In the genomic region with DNA sequence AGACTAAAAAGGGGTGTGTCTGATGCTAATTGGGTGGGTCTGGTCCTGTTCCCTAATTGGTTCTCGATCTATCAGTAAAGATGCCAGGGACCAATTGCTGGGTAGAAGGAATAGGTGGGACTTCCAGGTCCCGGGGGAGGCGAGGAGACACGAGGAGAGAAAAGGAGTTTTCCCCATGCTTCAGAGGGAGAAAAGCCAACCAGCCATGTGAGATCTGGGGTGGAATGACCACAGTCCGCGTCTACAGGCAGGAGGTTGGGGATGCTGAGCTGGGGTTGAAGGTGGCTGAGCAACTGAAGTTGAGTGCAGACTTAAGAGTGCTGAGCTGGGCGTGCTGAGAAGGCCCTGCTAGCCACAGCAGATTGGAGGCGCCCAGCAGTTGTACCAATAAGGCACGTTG, we compare ENCODE assay signal across 18 mouse cellular contexts. TPM values are rescaled to one million over a fixed set of nuclear protein-coding genes. Genes with fewer than 3 reads are reported as not detected.
DNase-seq lines count a peak whose midpoint lies in the region; ATAC-seq and TF ChIP-seq lines count a peak whose summit lies in the region.
"Had no signal": no experiment of that assay in that cellular context is flagged by ENCODE, and none has a peak within 500 bp of the region (broad histone marks: within the 10 kb centered on the region; RNA-seq: fewer than 3 reads in every experiment).

No protein-coding gene starts in this region.

- dilution Hi-C loops in CH12.LX (cut with MboI; ENCODE audit: extremely low pct_ligation_motif_present, extremely low pct_unique_long_range_greater_than_20kb, low sequenced_read_pairs), result no loop called here

- no peak for TF ChIP-seq RAD21 in CH12.LX (IDR thresholded peaks at IDR 0.05; ENCODE audit: low read depth, low read length)

- no peak overlapping the region for H3K9ac ChIP-seq in CH12.LX (ENCODE audit: insufficient read depth, low read depth)
- H3K9ac ChIP-seq in limb, embryonic 12.5 days (replicated peaks), result no peak overlapping the region
- H3K9ac ChIP-seq in hindbrain, postnatal 0 days (replicated peaks; ENCODE audit: low read length), result no peak overlapping the region
- H3K9ac ChIP-seq: embryonic facial prominence, embryonic 12.5 days; lung, embryonic 14.5 days had no signal

- H3K27me3 ChIP-seq in CH12.LX (replicated peaks), result no peaks in the 10 kb centered on the region
- H3K27me3 ChIP-seq in limb, embryonic 12.5 days, result no peaks in the 10 kb centered on the region
- H3K27me3 ChIP-seq in hindbrain, postnatal 0 days (ENCODE audit: insufficient read depth, low read length), result no peaks in the 10 kb centered on the region
- H3K27me3 ChIP-seq: embryonic facial prominence, embryonic 12.5 days had no signal

- no peak for TF ChIP-seq CTCF in CH12.LX (conservative IDR thresholded peaks at IDR 0.05 in 1 of 2, IDR thresholded peaks at IDR 0.05 in 1 of 2; ENCODE audit: low read depth in 2 of 2, low read length in 2 of 2)
- TF ChIP-seq CTCF in brain, embryonic 14.5 days (IDR thresholded peaks at IDR 0.05; ENCODE audit: borderline replicate concordance, extremely low read depth, insufficient read depth, insufficient read length), result no peak
- no peak for TF ChIP-seq CTCF in hindbrain, postnatal 0 days (IDR thresholded peaks at IDR 0.05; ENCODE audit: low read depth)

- TF ChIP-seq POLR2A in CH12.LX (IDR thresholded peaks at IDR 0.05; ENCODE audit: low read depth, low read length), result no peak
- TF ChIP-seq POLR2A in brain, embryonic 14.5 days (IDR thresholded peaks at IDR 0.05; ENCODE audit: borderline replicate concordance, extremely low read depth, insufficient read depth, insufficient read length, poor library complexity, severe bottlenecking), result no peak

- no peaks in the 10 kb centered on the region for H3K9me3 ChIP-seq in CH12.LX (replicated peaks; ENCODE audit: low read length)
- no peaks in the 10 kb centered on the region for H3K9me3 ChIP-seq in limb, embryonic 12.5 days
- H3K9me3 ChIP-seq in hindbrain, postnatal 0 days (ENCODE audit: low read length), result no peaks in the 10 kb centered on the region
- H3K9me3 ChIP-seq: embryonic facial prominence, embryonic 12.5 days had no signal

- H3K79me2 ChIP-seq in CH12.LX (replicated peaks; ENCODE audit: control insufficient read depth, extremely low read depth, insufficient read depth, poor library complexity, severe bottlenecking), result no peaks in the 10 kb centered on the region

- H3K4me2 ChIP-seq in CH12.LX (ENCODE audit: insufficient read depth, low read depth, poor library complexity, severe bottlenecking), result no peak overlapping the region
- H3K4me2 ChIP-seq in limb, embryonic 12.5 days, result 0 out of 2 replicates have a peak overlapping the region, but pooled peaks have one; percentile 13
- H3K4me2 ChIP-seq in hindbrain, postnatal 0 days (ENCODE audit: low read depth, low read length), result no peak overlapping the region
- H3K4me2 ChIP-seq: embryonic facial prominence, embryonic 12.5 days; heart, embryonic 11.5 days; lung, embryonic 14.5 days had no signal

- H3K36me3 ChIP-seq in CH12.LX (replicated peaks in 1 of 2; ENCODE audit: control insufficient read depth in 1 of 2, insufficient read depth in 1 of 2, low read length in 1 of 2), result no peaks in the 10 kb centered on the region
- H3K36me3 ChIP-seq in limb, embryonic 12.5 days, result no peaks in the 10 kb centered on the region
- H3K36me3 ChIP-seq in hindbrain, postnatal 0 days (ENCODE audit: insufficient read depth, low read length), result no peaks in the 10 kb centered on the region
- H3K36me3 ChIP-seq: embryonic facial prominence, embryonic 12.5 days had no signal

- 62% methylated on average over 9 of the region's 9 CpGs for WGBS in limb, embryonic 12.5 days
- 68% methylated on average over 9 of the region's 9 CpGs for WGBS in hindbrain, postnatal 0 days

- H3K4me3 ChIP-seq in CH12.LX (replicated peaks in 1 of 3; ENCODE audit: low read depth in 2 of 3, low read length in 2 of 3, poor library complexity in 1 of 3), result peak overlapping the region in 2 of 3 experiments; percentile 16 to 17
- H3K4me3 ChIP-seq in limb, embryonic 12.5 days (replicated peaks), result no peak overlapping the region
- no peak overlapping the region for H3K4me3 ChIP-seq in hindbrain, postnatal 0 days (ENCODE audit: low read length)
- H3K4me3 ChIP-seq: embryonic facial prominence, embryonic 12.5 days had no signal

- no peak for TF ChIP-seq EP300 in CH12.LX (IDR thresholded peaks at IDR 0.05; ENCODE audit: low read length)

- in situ Hi-C loops in CH12.LX (cut with MboI; ENCODE audit: low pct_ligation_motif_present, low pct_unique_long_range_greater_than_20kb, low sequenced_read_pairs), result loop anchor here (25.0 kb wide), 2 partner anchors 192 to 467 kb away; no protein-coding TSS in a partner anchor

- DNase-seq in A20 (ENCODE audit: low read depth, low spot score) (peak; percentile 85), CH12.LX (ENCODE audit: extremely low read depth) (peak; percentile 39)
- DNase-seq in brain, embryonic 14.5 days (ENCODE audit: low read depth), result peak; percentile 63
- no peak for DNase-seq in kidney, adult 8-10 months
- DNase-seq in hindbrain, postnatal 0 days (ENCODE audit: low spot score), result no peak
- DNase-seq in adrenal gland, adult 18-20 months (ENCODE audit: low spot score in 2 of 2), result no peak
- DNase-seq: adrenal gland, postnatal 25 days; cerebellum, adult 9-11 months; gastrocnemius, postnatal 25 days; kidney, adult 18-20 months; kidney, postnatal 25 days; layer of hippocampus, adult 9-11 months; lung, embryonic 14.5 days had no signal

- no peak overlapping the region for H3K27ac ChIP-seq in CH12.LX (ENCODE audit: insufficient read depth, low read depth)
- no peak overlapping the region; the same call in 1 of the 2 replicates for H3K27ac ChIP-seq in limb, embryonic 12.5 days
- H3K27ac ChIP-seq in hindbrain, postnatal 0 days, result no peak overlapping the region
- H3K27ac ChIP-seq: embryonic facial prominence, embryonic 12.5 days; macrophage had no signal

- H3K4me1 ChIP-seq in CH12.LX (ENCODE audit: control insufficient read depth in 1 of 2, insufficient read depth in 2 of 2), result peaks cover 3 to 17% of the 10 kb centered on the region in 2 experiments; a peak in 2 of 4 replicates
- H3K4me1 ChIP-seq in limb, embryonic 12.5 days (replicated peaks), result peaks cover 39% of the 10 kb centered on the region
- no peaks in the 10 kb centered on the region for H3K4me1 ChIP-seq in hindbrain, postnatal 0 days (ENCODE audit: insufficient read depth, low read length)

- no peak for ATAC-seq in limb, embryonic 12.5 days (ENCODE audit: insufficient number of reproducible peaks, insufficient read depth, low FRiP score, low TSS enrichment, low read depth)
- no peak for ATAC-seq in hindbrain, postnatal 0 days
- ATAC-seq: hindbrain, embryonic 16.5 days had no signal

TF ChIP-seq in CH12.LX, 34 proteins besides CTCF, POLR2A, EP300 and RAD21:
- TF ChIP-seq MXI1 (IDR thresholded peaks at IDR 0.05; ENCODE audit: low read depth, low read length), result 0 out of 2 replicates have a peak, but pooled peaks have one; percentile 23
- TF ChIP-seq CHD2 (IDR thresholded peaks at IDR 0.05; ENCODE audit: low read length), result 0 out of 2 replicates have a peak, but pooled peaks have one; percentile 40
- TF ChIP-seq MAX (IDR thresholded peaks at IDR 0.05; ENCODE audit: low read length), result peak; percentile 33; the same call in 1 of the 2 replicates
- 0 out of 2 replicates have a peak, but pooled peaks have one; percentile 59 for TF ChIP-seq MYC (IDR thresholded peaks at IDR 0.05; ENCODE audit: low read depth, low read length)
- TF ChIP-seq ZNF384 (IDR thresholded peaks at IDR 0.05; ENCODE audit: low read depth, low read length), result no peak

RNA-seq across cellular contexts. Expression of a gene that starts 37.0 kb away (rescaled TPM):
- total RNA-seq in CH12.LX (2012; rRNA removed) (0.17 and 0.21 TPM in 2 replicates), CH12.LX (2014; rRNA removed) (not detected in 2 replicates)
- polyA plus RNA-seq in CH12.LX (2012; ENCODE audit: insufficient read length, low read depth), result 0.14 and 0.38 TPM in 2 replicates
- 6.5 and 9.4 TPM in 2 replicates for polyA plus RNA-seq in brain, embryonic 14.5 days (2012; rRNA removed)
- polyA plus RNA-seq in limb, embryonic 12.5 days (2016; fragmentation: Nextera tagmentation; extraction: Ambion mirVana), result 0.96 and 1.4 TPM in 2 replicates
- 7.8 and 11.5 TPM in 2 replicates for total RNA-seq in hindbrain, postnatal 0 days (2014; rRNA removed)
- 5.2 and 5.3 TPM in 2 replicates for polyA plus RNA-seq in hindbrain, postnatal 0 days (2015; fragmentation: Nextera tagmentation; extraction: Ambion mirVana)
- under 1 TPM in 1 of 2 experiments, not detected in 1; 0.13 TPM for total RNA-seq in adrenal gland, adult 18-20 months (2021)
- total RNA-seq: adrenal gland, postnatal 25 days; gastrocnemius, postnatal 25 days had no signal
- polyA plus RNA-seq: macrophage had no signal

Comparison
In these comparisons a context has a peak if more than half of its experiments do, and no peak if none do; other contexts are left out.
1. DNase-seq: peak in A20 (single experiment), CH12.LX (single experiment) and brain, embryonic 14.5 days (single experiment); none in kidney, adult 8-10 months (0 of 2), hindbrain, postnatal 0 days (single experiment) and adrenal gland, adult 18-20 months (0 of 2).
2. H3K4me3 ChIP-seq: peak in CH12.LX (2 of 3); none in limb, embryonic 12.5 days (single experiment) and hindbrain, postnatal 0 days (single experiment).